Mouse (Mus musculus) small intestine, adult 2 months (tissue): Measurements from ENCODE around the gene Wdtc1. TPM values are rescaled to one million over a fixed set of nuclear protein-coding genes. Genes with fewer than 3 reads are reported as not detected.
A peak's percentile ranks its signal among the peaks of the same experiment; 100 is the strongest.

Experiments used
- H3K27ac ChIP-seq: fragments of 200-500 bp; 2 replicates; pipeline ENCODE4 v1.5.1; 2012; ENCODE audit warnings: low read depth, low read length, control low read depth, inconsistent platforms; ENCODE audit not compliant: insufficient read depth
- H3K27me3 ChIP-seq: fragments of 200-500 bp; 2 replicates; pipeline ENCODE4 v1.6.1; 2012; ENCODE audit warnings: mild to moderate bottlenecking, moderate library complexity, low read length, inconsistent platforms; ENCODE audit not compliant: control insufficient read depth, insufficient read depth
- H3K36me3 ChIP-seq: fragments of 200-500 bp; 2 replicates; pipeline ENCODE4 v1.6.1; 2012; ENCODE audit warnings: mild to moderate bottlenecking, low read length, control low read depth, inconsistent platforms; ENCODE audit not compliant: control insufficient read depth, insufficient read depth
- H3K4me1 ChIP-seq: fragments of 200-500 bp; 2 replicates; pipeline ENCODE4 v1.6.1; 2012; ENCODE audit warnings: low read length, inconsistent platforms, mixed read lengths; ENCODE audit not compliant: control insufficient read depth, insufficient read depth, insufficient read length
- H3K4me3 ChIP-seq: fragments of 200-500 bp; 2 replicates; pipeline ENCODE4 v1.5.1; 2012; ENCODE audit warnings: low read depth, mild to moderate bottlenecking, control low read depth, inconsistent platforms, low read length, moderate library complexity
- CTCF ChIP-seq: fragments of 200-500 bp; IDR thresholded peaks from 2 replicates; pipeline ENCODE4 v1.5.1; 2012; ENCODE audit warnings: low read depth, mild to moderate bottlenecking, control low read depth, inconsistent platforms, low read length, moderate library complexity, mixed read lengths; ENCODE audit not compliant: insufficient replicate concordance, insufficient read length; ENCODE audit errors: extremely low read depth
- POLR2A ChIP-seq: fragments of 200-500 bp; IDR thresholded peaks from 2 replicates; pipeline ENCODE4 v1.6.1; 2012; ENCODE audit warnings: low read depth, mild to moderate bottlenecking, control low read depth, inconsistent platforms, low read length, moderate library complexity
- WGBS: fragments of 180-500 bp; shearing (Covaris S2); methylation state at CpG from one replicate; pipeline ENCODE4 v1.1.7; 2018; 5-methylcytosine and 5-hydroxymethylcytosine counted together
- polyA plus RNA-seq: library from polyadenylated mRNA; depleted of rRNA; stranded (reverse); fragments of >200 nt; gene quantifications from 2 replicates; pipeline ENCODE4 v1.2.3, GENCODE M21; 2012

Gene Wdtc1
- polyA plus RNA-seq, 1 experiment, result 90.5 TPM

DNA sequence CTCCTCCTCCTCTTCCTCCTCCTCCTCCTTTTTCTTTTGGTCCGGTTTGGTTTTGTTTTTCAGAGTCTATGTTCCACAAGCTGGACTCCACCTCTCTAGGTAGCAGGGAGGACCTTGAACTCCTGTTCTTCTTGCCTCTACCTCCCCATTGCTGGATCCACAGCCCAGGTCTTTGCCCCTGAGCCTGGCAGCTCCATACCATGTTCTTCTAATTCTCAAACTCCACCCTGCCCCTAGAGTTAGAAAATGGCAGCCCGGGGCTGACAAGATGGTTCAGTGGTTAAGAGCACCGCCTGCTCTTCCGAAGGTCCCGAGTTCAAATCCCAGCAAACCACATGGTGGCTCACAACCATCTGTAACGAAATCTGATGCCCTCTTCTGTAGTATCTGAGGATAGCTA lies 1.4 kb upstream of the Wdtc1 start:
- Histone ChIP-seq H3K27ac (no peak overlapping the region), H3K4me1 (peaks cover 6% of the 10 kb centered on the region; the same call in 1 of the 2 replicates), H3K36me3 (no peaks in the 10 kb centered on the region), H3K27me3 (no peaks in the 10 kb centered on the region), H3K4me3 (no peak overlapping the region)
- TF ChIP-seq POLR2A (no peak), CTCF (no peak)
- 92% methylated on average over 6 of the region's 6 CpGs for WGBS

DNA sequence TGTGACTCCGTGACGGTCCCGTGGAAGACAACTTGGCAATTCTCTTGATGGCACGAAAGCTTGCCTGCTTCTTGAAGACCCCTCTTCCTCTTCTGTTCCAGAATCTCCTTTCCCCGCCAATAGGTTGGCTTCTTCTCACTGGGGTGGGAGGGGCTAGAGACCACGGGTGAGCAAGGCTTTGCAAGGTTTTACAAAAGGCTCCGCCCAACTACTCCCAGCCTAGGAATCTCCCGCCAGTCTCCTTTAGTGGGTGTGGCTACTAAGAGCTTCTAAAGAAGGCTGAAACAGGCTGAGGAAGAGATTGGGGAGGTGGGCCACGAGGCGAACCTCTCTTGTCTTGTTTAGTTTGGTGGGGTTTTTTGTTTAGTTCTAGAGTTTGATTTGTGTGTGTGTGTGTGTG lies 484 bp downstream of the Wdtc1 start:
- TF ChIP-seq CTCF, result no peak
- TF ChIP-seq POLR2A, result no peak
- H3K27ac ChIP-seq, result no peak overlapping the region
- H3K4me3 ChIP-seq, result no peak overlapping the region
- H3K4me1 ChIP-seq, result peaks cover 6% of the 10 kb centered on the region; the same call in 1 of the 2 replicates
- H3K36me3 ChIP-seq, result no peaks in the 10 kb centered on the region
- H3K27me3 ChIP-seq, result no peaks in the 10 kb centered on the region
- 72% methylated on average over 10 of the region's 10 CpGs for WGBS

DNA sequence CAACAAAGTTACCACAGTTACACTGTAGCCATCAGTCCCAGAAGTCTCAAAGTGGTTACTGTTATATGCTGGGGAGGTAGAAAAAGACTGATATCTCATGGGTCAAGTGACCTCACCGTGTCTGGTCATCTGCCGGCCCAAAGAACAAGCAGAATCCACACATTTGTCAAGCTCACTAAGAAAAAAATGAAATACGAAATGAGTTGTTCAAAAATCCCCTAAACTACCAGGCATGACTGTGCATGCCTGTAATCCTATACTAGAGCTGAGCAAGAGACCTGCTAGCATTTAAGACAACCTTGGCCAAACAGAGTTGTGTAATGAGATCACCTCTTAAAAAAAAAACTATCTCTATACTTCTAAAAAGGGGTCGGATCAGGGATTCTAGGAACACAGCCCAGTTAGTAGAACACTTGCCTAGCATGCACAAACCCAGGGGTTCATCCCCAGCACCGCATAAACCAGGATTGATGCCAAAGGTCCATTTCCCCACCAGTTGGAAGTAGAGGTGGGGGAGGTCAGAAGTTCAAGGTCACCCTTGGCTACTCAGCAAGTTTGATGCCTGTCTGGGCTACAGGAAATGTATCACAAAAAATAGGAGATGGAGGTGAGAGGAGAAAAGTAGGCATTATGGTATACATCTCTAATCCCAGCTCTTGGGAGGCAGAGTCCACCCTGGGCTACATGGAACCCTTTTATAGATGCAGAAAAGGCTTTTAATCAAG lies 5.1 kb downstream of the Wdtc1 start:
- H3K27me3 ChIP-seq, result no peaks in the 10 kb centered on the region
- WGBS, result 78% methylated on average over 5 of the region's 5 CpGs

DNA sequence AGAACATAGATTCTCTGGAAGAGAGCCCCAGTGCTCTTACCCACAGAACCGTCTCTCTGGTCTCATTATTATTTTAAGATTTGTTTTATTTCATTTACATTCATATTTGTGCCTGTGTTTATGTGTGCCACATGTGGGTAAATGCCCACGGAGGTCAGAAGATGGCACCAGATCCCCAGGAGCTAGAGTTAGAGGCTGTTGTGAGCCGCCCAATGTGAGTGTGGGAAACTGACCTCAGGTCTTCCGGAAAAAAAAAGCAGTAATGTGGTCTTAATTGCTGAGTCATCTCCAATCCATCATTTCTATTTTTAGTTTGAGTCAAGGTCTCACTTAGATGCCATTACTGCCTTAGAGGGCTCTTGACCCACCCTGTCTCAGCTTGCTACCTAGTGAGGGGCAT lies 5.7 kb downstream of the Wdtc1 start:
- TF ChIP-seq POLR2A (no peak), CTCF (peak; percentile 42; the same call in 1 of the 2 replicates)
- Histone ChIP-seq H3K27me3 (no peaks in the 10 kb centered on the region), H3K4me1 (no peaks in the 10 kb centered on the region), H3K36me3 (no peaks in the 10 kb centered on the region), H3K4me3 (no peak overlapping the region), H3K27ac (no peak overlapping the region)
- 64% methylated on average over 4 of the region's 4 CpGs for WGBS

More for the DNA sequence above, 5.1 kb downstream of the Wdtc1 start:
- no peaks in the 10 kb centered on the region for H3K36me3 ChIP-seq
- TF ChIP-seq POLR2A (no peak), CTCF (no peak)
- H3K4me1 ChIP-seq, result peaks cover 2% of the 10 kb centered on the region; the same call in 1 of the 2 replicates
- no peak overlapping the region for H3K4me3 ChIP-seq
- H3K27ac ChIP-seq, result no peak overlapping the region

DNA sequence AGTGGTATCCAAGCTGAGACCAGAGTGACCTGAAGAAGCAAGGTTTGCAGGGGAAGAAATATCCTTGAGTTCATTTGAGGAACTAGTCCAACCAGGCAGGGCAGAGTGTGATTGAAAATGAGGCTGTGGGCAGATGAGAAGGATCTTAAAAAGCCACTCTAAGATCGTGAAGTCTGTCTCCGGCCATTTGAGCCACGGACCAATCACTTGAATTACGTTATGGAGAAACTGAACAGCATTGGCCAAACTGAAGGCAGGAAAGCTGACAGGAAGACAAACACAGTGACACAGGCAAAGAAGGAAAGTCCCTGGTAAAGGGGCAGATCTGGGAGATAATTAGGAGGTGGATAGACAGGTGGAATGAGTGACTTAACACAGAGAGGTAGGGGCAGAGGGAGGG lies 6.7 kb downstream of the Wdtc1 start:
- Histone ChIP-seq H3K4me1 (no peaks in the 10 kb centered on the region), H3K27me3 (no peaks in the 10 kb centered on the region), H3K4me3 (no peak overlapping the region), H3K27ac (no peak overlapping the region), H3K36me3 (no peaks in the 10 kb centered on the region)
- WGBS, result 57% methylated on average over 4 of the region's 4 CpGs
- no peak for TF ChIP-seq POLR2A
- no peak for TF ChIP-seq CTCF

DNA sequence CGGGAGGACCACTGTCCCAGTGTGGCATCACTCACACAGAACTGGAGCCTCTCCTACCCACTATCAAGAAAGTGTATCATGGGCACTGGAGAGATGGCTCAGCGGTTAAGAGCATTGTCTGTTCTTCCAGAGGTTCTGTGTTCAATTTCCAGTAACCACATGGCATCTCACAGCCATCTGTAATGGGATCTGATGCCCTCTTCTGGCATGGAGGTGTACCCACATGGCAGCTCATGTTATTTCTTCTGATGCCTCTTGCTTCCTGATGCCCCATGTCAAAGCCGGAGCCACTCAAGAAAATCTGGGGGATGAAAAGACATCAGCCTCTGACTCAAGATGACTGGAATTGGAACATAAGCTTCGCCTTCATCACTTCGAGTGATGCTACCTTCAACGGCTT lies 7.6 kb downstream of the Wdtc1 start:
- Histone ChIP-seq H3K27ac (no peak overlapping the region), H3K4me3 (no peak overlapping the region), H3K4me1 (no peaks in the 10 kb centered on the region), H3K36me3 (no peaks in the 10 kb centered on the region), H3K27me3 (no peaks in the 10 kb centered on the region)
- 87% methylated on average over 6 of the region's 6 CpGs for WGBS
- TF ChIP-seq POLR2A, result no peak
- peak; percentile 28; the same call in 1 of the 2 replicates for TF ChIP-seq CTCF

DNA sequence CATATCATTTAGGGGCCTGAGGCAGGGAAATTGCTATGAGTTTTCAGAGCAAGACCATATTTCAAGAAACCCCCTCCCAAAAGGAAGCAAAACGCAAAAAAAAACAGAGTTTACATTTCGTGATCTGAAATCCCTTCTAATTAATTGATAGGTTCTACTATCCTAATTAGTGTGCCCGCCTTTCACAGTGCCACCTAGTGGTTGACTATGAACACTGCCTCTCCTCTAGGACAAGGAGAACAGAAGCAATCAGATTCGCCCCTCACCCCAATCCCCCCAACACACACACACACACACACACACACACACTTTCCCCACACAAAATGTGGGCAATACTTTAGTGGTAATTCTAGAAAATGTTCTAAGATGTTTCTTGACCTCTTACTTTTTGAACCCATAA lies 9.2 kb downstream of the Wdtc1 start:
- Histone ChIP-seq H3K36me3 (no peaks in the 10 kb centered on the region), H3K27me3 (no peaks in the 10 kb centered on the region), H3K27ac (no peak overlapping the region), H3K4me1 (no peaks in the 10 kb centered on the region), H3K4me3 (no peak overlapping the region)
- WGBS, result 0% methylated on average over 4 of the region's 4 CpGs
- TF ChIP-seq POLR2A (no peak), CTCF (peak; percentile 57; the same call in 1 of the 2 replicates)

DNA sequence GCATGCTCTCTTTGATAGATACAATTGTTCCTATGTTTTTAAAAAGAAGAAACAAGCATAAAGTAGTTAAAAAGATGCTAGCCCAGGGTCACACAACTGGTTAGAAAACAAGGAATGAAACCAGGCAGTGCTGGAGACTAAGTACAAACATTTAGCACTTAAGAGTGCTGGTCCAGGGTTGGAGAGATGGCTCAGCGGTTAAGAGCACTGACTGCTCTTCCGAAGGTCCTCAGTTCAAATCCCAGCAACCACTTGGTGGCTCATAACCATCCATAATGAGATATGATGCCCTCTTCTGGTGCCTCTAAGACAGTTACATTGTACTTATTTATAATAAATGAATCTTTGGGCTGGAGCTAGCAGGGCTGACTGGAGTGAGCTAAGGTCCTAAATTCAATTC lies 13.1 kb downstream of the Wdtc1 start:
- H3K36me3 ChIP-seq, result no peaks in the 10 kb centered on the region
- H3K4me3 ChIP-seq, result no peak overlapping the region
- no peaks in the 10 kb centered on the region for H3K4me1 ChIP-seq
- no peak for TF ChIP-seq POLR2A
- no peak for TF ChIP-seq CTCF
- H3K27me3 ChIP-seq, result no peaks in the 10 kb centered on the region
- no peak overlapping the region for H3K27ac ChIP-seq
- 85% methylated on average over 2 of the region's 2 CpGs for whole genome bisulfite sequencing
